Mouse (Mus musculus): ENCODE data around the gene Arl14.
"Not testable (repeated sequence)": the region's sequence is repeated elsewhere in the genome, so short reads cannot be mapped to it uniquely, and the experiment has no call there.

The Arl14 gene

GRCm38 (mm10) chr3:69208441-69209309, 13.5 kb upstream of the Arl14 start:
- ATAC-seq (ENCODE audit: insufficient number of reproducible peaks, low FRiP score, low TSS enrichment) = no peak

GRCm38 (mm10) chr3:69212246-69212645, 10.0 kb upstream of the Arl14 start:
- no peak for ATAC-seq (ENCODE audit: insufficient number of reproducible peaks, low FRiP score, low TSS enrichment)

- no peak for ATAC-seq (ENCODE audit: insufficient number of reproducible peaks, low FRiP score, low TSS enrichment)
These were observed 8.8 kb upstream of the Arl14 start for GRCm38 (mm10) chr3:69213465-69213864.

GRCm38 (mm10) chr3:69214566-69214965, 7.7 kb upstream of the Arl14 start:
- no peak for ATAC-seq (ENCODE audit: insufficient number of reproducible peaks, low FRiP score, low TSS enrichment)

- ATAC-seq (ENCODE audit: insufficient number of reproducible peaks, low FRiP score, low TSS enrichment) = no peak
These were observed 282 bp downstream of the Arl14 start for GRCm38 (mm10) chr3:69222502-69222900.

GRCm38 (mm10) chr3:69222987-69223386, 768 bp downstream of the Arl14 start:
- ATAC-seq (ENCODE audit: insufficient number of reproducible peaks, low FRiP score, low TSS enrichment) = no peak

GRCm38 (mm10) chr3:69223666-69224065, 1.4 kb downstream of the Arl14 start:
- no peak for ATAC-seq (ENCODE audit: insufficient number of reproducible peaks, low FRiP score, low TSS enrichment)

GRCm38 (mm10) chr3:69225019-69225418, 2.8 kb downstream of the Arl14 start:
- no peak for ATAC-seq (ENCODE audit: insufficient number of reproducible peaks, low FRiP score, low TSS enrichment)

GRCm38 (mm10) chr3:69226496-69226895, 4.3 kb downstream of the Arl14 start:
- ATAC-seq (ENCODE audit: insufficient number of reproducible peaks, low FRiP score, low TSS enrichment) = no peak

GRCm38 (mm10) chr3:69228002-69228401, 5.8 kb downstream of the Arl14 start:
- ATAC-seq (ENCODE audit: insufficient number of reproducible peaks, low FRiP score, low TSS enrichment) = no peak

GRCm38 (mm10) chr3:69231522-69232138, 9.4 kb downstream of the Arl14 start:
- no peak for ATAC-seq (ENCODE audit: insufficient number of reproducible peaks, low FRiP score, low TSS enrichment)

GRCm38 (mm10) chr3:69233552-69234189, 11.5 kb downstream of the Arl14 start:
- ATAC-seq (ENCODE audit: insufficient number of reproducible peaks, low FRiP score, low TSS enrichment) = not testable (repeated sequence)

GRCm38 (mm10) chr3:69234525-69234924, 12.3 kb downstream of the Arl14 start:
- ATAC-seq (ENCODE audit: insufficient number of reproducible peaks, low FRiP score, low TSS enrichment) = no peak

GRCm38 (mm10) chr3:69235806-69236205, 13.6 kb downstream of the Arl14 start:
- ATAC-seq (ENCODE audit: insufficient number of reproducible peaks, low FRiP score, low TSS enrichment) = no peak

GRCm38 (mm10) chr3:69236491-69236890, 14.3 kb downstream of the Arl14 start:
- no peak for ATAC-seq (ENCODE audit: insufficient number of reproducible peaks, low FRiP score, low TSS enrichment)

GRCm38 (mm10) chr3:69238141-69238851, 16.1 kb downstream of the Arl14 start:
- no peak for ATAC-seq (ENCODE audit: insufficient number of reproducible peaks, low FRiP score, low TSS enrichment)

- no peak for ATAC-seq (ENCODE audit: insufficient number of reproducible peaks, low FRiP score, low TSS enrichment)
These were observed 17.0 kb downstream of the Arl14 start for GRCm38 (mm10) chr3:69239246-69239645.

GRCm38 (mm10) chr3:69241020-69241419, 18.8 kb downstream of the Arl14 start:
- ATAC-seq (ENCODE audit: insufficient number of reproducible peaks, low FRiP score, low TSS enrichment) = no peak

GRCm38 (mm10) chr3:69253096-69253866, 31.1 kb downstream of the Arl14 start:
- no peak for ATAC-seq (ENCODE audit: insufficient number of reproducible peaks, low FRiP score, low TSS enrichment)

- no peak for ATAC-seq (ENCODE audit: insufficient number of reproducible peaks, low FRiP score, low TSS enrichment)
These were observed 32.5 kb downstream of the Arl14 start for GRCm38 (mm10) chr3:69254676-69255075.

Measured in cerebellum, adult (tissue).